Mouse (Mus musculus): Measurements from ENCODE around the gene Rbm8a.

Rbm8a gene

GRCm38 (mm10) chr3:96669727-96670468 lies 40.2 kb downstream of the Rbm8a start, which contains the start of gene Ankrd35:
Gene Ankrd35, plus strand, starts transcription at chr3:96670131.
- peak; percentile 98 for DNase-seq (ENCODE audit: extremely low read depth, low read depth)

GRCm38 (mm10) chr3:96671519-96671918 lies 41.8 kb downstream of the Rbm8a start:
- no peak for DNase-seq (ENCODE audit: extremely low read depth, low read depth)

- DNase-seq (ENCODE audit: extremely low read depth, low read depth) = no peak
Observed at GRCm38 (mm10) chr3:96673514-96673913, 43.8 kb downstream of the Rbm8a start.

GRCm38 (mm10) chr3:96674442-96674841 lies 44.7 kb downstream of the Rbm8a start:
- no peak for DNase-seq (ENCODE audit: extremely low read depth, low read depth)

- peak; percentile 95 for DNase-seq (ENCODE audit: extremely low read depth, low read depth)
Observed at GRCm38 (mm10) chr3:96675171-96675570, 45.4 kb downstream of the Rbm8a start.

DNA sequence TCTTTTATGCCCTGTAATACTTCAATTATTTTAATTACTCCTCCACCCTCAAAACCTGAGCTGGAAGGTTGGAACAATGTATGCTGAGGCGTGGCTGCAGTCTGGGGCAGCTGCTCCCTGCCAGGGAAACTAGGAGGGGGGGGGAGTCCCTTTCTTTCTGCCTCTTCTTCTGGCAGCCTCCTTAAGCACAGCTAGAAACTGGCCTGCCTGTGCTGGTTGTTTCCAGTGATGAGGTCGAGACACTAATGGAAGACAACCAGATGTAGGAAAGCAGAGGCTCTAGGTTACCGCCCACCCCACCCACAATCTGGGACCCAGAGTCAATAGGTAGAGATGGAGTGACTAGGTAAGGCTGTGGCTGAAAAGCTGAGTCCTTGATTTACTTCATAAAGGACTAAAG lies 46.0 kb downstream of the Rbm8a start:
- DNase-seq (ENCODE audit: extremely low read depth, low read depth) = no peak

DNA sequence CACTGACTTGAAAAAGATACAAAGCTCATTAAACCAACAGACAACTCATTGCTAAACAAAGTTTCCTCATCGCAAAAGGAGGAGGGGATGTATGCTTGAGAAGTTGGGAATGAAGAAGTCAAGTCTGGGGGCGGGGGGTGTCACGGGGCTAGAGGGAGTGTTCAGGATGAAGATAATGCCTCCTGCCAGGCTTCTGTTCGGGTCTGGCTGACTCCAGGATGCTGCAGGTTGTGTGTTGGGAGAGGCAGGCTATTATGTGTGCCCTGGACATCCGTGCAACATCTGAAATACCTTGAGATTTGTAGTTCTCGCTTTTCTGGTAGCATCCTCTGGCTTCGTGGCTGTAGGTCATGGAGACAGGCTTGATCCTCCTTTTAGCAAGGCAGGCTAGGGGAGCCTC lies 48.7 kb downstream of the Rbm8a start:
- no peak for DNase-seq (ENCODE audit: extremely low read depth, low read depth)

GRCm38 (mm10) chr3:96679159-96679674 lies 49.5 kb downstream of the Rbm8a start:
- no peak for DNase-seq (ENCODE audit: extremely low read depth, low read depth)

DNA sequence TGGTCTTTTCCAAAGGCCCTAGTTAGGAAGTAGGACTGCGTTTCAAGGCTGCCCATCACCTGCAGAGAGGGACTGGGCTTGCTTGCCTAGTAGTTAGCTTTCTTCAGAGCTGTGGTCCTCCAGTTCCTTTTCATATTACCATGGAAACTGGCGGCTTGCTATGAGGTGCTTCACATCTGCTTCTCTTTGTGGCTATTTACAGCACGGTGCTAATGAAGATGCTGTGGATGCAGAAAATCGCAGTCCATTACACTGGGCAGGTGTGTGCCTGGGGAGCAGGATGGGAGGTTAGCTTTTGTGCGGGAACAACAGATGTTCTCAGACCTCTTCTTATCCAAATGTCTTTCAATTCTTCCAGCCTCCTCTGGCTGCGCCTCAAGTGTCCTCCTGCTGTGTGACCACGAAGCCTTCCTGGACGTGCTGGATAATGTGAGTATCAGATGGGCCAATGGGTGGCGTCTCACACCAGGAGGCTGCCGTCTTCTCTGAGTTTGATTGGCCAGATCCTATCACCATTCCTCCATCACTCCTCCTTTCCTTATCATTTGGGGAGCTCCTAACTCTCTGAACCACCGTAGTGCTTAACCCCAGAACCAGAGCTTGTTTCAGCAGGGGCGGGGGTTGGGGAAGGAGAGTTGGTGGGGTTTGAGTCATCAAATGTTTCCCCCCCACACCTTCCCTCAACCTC lies 50.7 kb downstream of the Rbm8a start:
- no peak for DNase-seq (ENCODE audit: extremely low read depth, low read depth)
